Mouse (Mus musculus) small intestine, adult 2 months (tissue): ENCODE measurements around the gene Adck2.

ENCODE experiments used
- CTCF ChIP-seq: fragments of 200-500 bp; IDR thresholded peaks from 2 replicates; pipeline ENCODE4 v1.5.1; 2012; ENCODE audit warnings: low read depth, mild to moderate bottlenecking, control low read depth, inconsistent platforms, low read length, moderate library complexity, mixed read lengths; ENCODE audit not compliant: insufficient replicate concordance, insufficient read length; ENCODE audit errors: extremely low read depth
- POLR2A ChIP-seq: fragments of 200-500 bp; IDR thresholded peaks from 2 replicates; pipeline ENCODE4 v1.6.1; 2012; ENCODE audit warnings: low read depth, mild to moderate bottlenecking, control low read depth, inconsistent platforms, low read length, moderate library complexity

DNA sequence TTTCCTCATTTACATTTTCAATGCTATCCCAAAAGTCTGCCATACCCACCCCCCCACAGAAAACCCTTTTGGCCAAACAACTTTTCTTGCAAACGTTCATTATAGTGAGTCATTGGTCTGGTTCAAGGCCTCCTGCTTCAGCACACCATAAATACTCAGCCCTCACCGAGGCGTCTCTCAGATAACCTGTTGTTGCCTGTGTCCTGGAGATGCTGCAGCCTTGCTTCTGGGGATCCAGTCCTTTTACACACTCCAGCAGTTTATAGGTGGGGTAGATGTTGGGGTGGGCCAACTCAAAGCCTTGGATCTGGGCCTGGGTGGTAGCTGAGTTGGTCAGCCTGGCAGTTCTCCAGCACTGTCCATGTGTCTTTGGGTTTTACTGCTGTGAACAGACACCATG, 3.2 kb upstream of the Adck2 start:
- no peak for TF ChIP-seq CTCF
- TF ChIP-seq POLR2A, result no peak
